Mouse (Mus musculus) embryonic facial prominence, embryonic 15.5 days (tissue): Measurements from ENCODE around the gene Snrnp70. TPM values are rescaled to one million over a fixed set of nuclear protein-coding genes. Genes with fewer than 3 reads are reported as not detected.

Experiments
- ATAC-seq: fragments of 200-750 bp; cut with Nextera tagmentation; 2 replicates; pipeline ENCODE4 v1.8.0; 2017; ENCODE audit warnings: low read depth, moderate TSS enrichment; ENCODE audit not compliant: insufficient number of reproducible peaks, low FRiP score, low TSS enrichment
- H3K27ac ChIP-seq: fragments of 300-500 bp; sonication (generic); replicated peaks from 2 replicates; pipeline ENCODE4 v1.5.1; 2015; ENCODE audit warnings: mild to moderate bottlenecking, inconsistent platforms
- H3K27me3 ChIP-seq: fragments of 300-500 bp; sonication (generic); 2 replicates; pipeline ENCODE4 v1.6.1; 2015; ENCODE audit warnings: inconsistent platforms
- H3K36me3 ChIP-seq: fragments of 300-500 bp; sonication (generic); 2 replicates; pipeline ENCODE4 v1.6.1; 2015; ENCODE audit warnings: mild to moderate bottlenecking, inconsistent platforms
- H3K4me1 ChIP-seq: fragments of 300-500 bp; sonication (generic); 2 replicates; pipeline ENCODE4 v1.6.1; 2015; ENCODE audit warnings: inconsistent platforms
- H3K4me2 ChIP-seq: fragments of 300-500 bp; sonication (generic); replicated peaks from 2 replicates; pipeline ENCODE4 v1.6.1; 2015; ENCODE audit warnings: mild to moderate bottlenecking, inconsistent platforms
- H3K4me3 ChIP-seq: fragments of 300-500 bp; sonication (generic); replicated peaks from 2 replicates; pipeline ENCODE4 v1.5.1; 2015; ENCODE audit warnings: mild to moderate bottlenecking, inconsistent platforms
- H3K9ac ChIP-seq: fragments of 300-500 bp; sonication (generic); 2 replicates; pipeline ENCODE4 v1.6.1; 2015; ENCODE audit warnings: inconsistent platforms
- H3K9me3 ChIP-seq: fragments of 300-500 bp; sonication (generic); replicated peaks from 2 replicates; pipeline ENCODE4 v1.6.1; 2016; ENCODE audit warnings: inconsistent platforms
- WGBS: fragments of 180-500 bp; shearing (Covaris S2); methylation state at CpG from one replicate; pipeline ENCODE4 v1.1.7; 2015; 5-methylcytosine and 5-hydroxymethylcytosine counted together
- polyA plus RNA-seq: library from polyadenylated mRNA; unstranded; fragments of >200 nt; fragmentation: Nextera tagmentation; extraction: Ambion mirVana; gene quantifications from 2 replicates; pipeline ENCODE4 v1.2.1, GENCODE M21; 2015

The Snrnp70 gene
- polyA plus RNA-seq, 1 experiment from 2014 or later = 212 TPM

DNA sequence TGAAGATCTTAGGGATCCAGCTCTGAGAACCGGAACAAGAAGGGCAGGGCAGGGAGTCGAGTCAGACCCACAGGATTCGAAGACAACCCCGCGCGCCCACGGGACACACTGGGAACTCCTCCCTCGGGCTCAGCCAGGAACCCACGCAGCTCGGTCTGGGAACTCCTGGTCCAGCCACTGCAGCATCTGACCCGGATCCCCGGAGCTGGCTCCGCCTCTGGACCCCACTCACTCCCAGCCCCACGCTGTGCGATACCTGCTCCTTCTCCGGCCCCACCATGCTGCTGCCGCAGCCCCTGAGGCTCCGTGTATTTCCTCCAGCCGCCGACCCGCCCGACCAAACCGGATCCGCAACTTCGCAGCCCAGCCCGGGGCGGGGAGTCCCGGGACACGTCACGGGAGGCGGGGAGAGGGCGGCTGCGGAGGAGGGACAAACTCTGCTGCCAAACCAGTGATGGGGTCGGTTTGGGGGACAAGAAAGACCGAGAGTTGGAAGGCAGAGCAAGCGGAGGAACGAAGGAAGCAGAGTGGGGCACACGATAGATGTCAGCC is 62.0 kb downstream of the Snrnp70 start, which contains the start of gene Trpm4:
TSS of gene Trpm4 (minus strand) at position 350 of the 552 bp plus-strand sequence.
- Histone ChIP-seq H3K4me1 (peaks cover 45% of the 10 kb centered on the region), H3K9me3 (no peaks in the 10 kb centered on the region), H3K9ac (peak within 1 kb of the TSS; percentile 73), H3K27ac (peak within 1 kb of the TSS; percentile 95), H3K36me3 (no peaks in the 10 kb centered on the region), H3K4me2 (peak within 1 kb of the TSS; percentile 91), H3K4me3 (peak within 1 kb of the TSS; percentile 77), H3K27me3 (no peaks in the 10 kb centered on the region)
- WGBS = under 1% methylated on average over 38 of the region's 38 CpGs
- ATAC-seq = peak; percentile 81

DNA sequence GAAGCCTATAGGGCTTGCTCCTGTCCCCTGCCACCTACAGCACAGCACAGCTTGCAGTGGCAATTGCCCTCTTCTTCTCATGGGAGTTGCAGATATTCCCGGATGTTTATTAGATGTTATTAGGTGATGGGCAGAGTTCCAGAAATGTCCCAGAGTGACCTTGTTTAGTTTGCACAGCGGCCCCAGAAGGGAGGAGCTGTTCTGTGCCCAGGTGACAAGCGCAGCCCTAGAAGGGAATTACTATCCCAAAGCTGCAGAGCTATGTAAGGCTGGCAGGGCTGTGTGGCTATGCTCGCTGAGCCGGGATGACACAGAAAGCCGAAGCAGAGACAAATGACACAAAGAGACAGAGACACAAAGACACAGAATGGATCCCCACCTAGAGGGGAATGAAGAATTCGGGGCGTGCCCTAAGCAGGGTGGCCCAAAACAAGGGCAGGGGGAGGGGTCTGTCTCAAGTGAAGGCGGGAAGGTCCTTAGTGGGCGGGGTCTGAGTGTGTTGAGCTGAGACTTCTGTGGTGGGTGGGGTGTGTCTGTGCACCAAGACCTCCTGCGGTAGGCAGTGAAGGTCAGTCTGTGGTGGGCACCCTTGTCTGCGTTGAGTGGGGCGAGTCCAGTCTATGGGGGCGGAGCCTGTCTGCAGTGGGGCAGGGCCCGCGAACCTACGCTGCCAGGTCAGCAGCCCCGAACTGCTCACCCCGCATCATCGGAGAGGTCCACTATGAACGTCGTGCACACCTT is 62.7 kb downstream of the Snrnp70 start:
- ATAC-seq = peak; percentile 69
- 3% methylated on average over 22 of the region's 22 CpGs for WGBS
- H3K27ac ChIP-seq = peak overlapping the region; percentile 95

DNA sequence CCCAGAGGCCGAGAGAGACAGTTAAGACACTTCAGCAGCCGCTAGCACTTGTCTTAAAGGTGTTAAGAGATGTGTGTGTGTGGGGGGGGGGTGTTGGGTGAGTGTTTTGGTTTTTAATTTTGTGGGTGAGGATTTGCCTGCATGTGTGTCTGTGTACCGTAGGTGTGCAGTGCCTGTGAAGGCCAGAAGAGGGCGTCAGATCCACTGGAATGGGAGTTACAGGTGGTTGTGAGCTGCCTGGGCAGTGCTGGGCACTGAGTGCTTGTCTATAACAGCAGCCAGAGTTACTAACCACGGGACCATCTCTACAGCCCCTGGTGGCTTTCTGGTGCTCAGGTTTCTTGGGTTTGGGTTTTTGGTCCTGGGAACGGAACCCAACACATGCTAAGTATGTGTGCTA is 64.0 kb downstream of the Snrnp70 start:
- WGBS = 77% methylated on average over 6 of the region's 6 CpGs
- ATAC-seq = no peak
- Histone ChIP-seq H3K36me3 (peaks cover 7% of the 10 kb centered on the region), H3K4me1 (peaks cover 31% of the 10 kb centered on the region), H3K9me3 (no peaks in the 10 kb centered on the region), H3K4me2 (no peak overlapping the region), H3K9ac (no peak overlapping the region), H3K27me3 (no peaks in the 10 kb centered on the region), H3K4me3 (no peak overlapping the region), H3K27ac (no peak overlapping the region)

More for the DNA sequence above, 62.7 kb downstream of the Snrnp70 start:
- no peaks in the 10 kb centered on the region for H3K9me3 ChIP-seq
- peak overlapping the region; percentile 73 for H3K9ac ChIP-seq
- no peaks in the 10 kb centered on the region for H3K27me3 ChIP-seq
- peak overlapping the region; percentile 91 for H3K4me2 ChIP-seq
- peak overlapping the region; percentile 77 for H3K4me3 ChIP-seq
- no peaks in the 10 kb centered on the region for H3K36me3 ChIP-seq
- peaks cover 38% of the 10 kb centered on the region for H3K4me1 ChIP-seq

- Histone ChIP-seq H3K27ac (0 out of 2 replicates have a peak overlapping the region, but pooled peaks have one; percentile 44), H3K27me3 (no peaks in the 10 kb centered on the region), H3K9me3 (0 out of 2 replicates have a peak, but pooled peaks cover 4% of the 10 kb centered on the region), H3K36me3 (peaks cover 24% of the 10 kb centered on the region), H3K4me1 (peaks cover 17% of the 10 kb centered on the region), H3K4me2 (no peak overlapping the region), H3K4me3 (no peak overlapping the region), H3K9ac (no peak overlapping the region)
- ATAC-seq = no peak
- WGBS = 69% methylated on average over 13 of the region's 13 CpGs
These were observed 66.6 kb downstream of the Snrnp70 start for GRCm38 (mm10) chr7:45328841-45329475.

Other genes with a start within 250 kb of the Snrnp70 start
- 81.2 and 87.5 TPM in 2 replicates for gene Pih1d1, start 241.4 kb downstream of the Snrnp70 start, polyA plus RNA-seq
- gene Aldh16a1, start 241.2 kb downstream of the Snrnp70 start, polyA plus RNA-seq = 43.7 and 47.1 TPM in 2 replicates
- gene Slc17a7, start 231.8 kb downstream of the Snrnp70 start, polyA plus RNA-seq = 0.33 and 0.39 TPM in 2 replicates
- gene Gfy, start 216.2 kb downstream of the Snrnp70 start, polyA plus RNA-seq = 5.5 and 13.4 TPM in 2 replicates
- not detected in 2 replicates for gene Pth2, start 214.7 kb downstream of the Snrnp70 start, polyA plus RNA-seq
- gene Ccdc155, start 190.8 kb downstream of the Snrnp70 start, polyA plus RNA-seq = 1.00 and 1.1 TPM in 2 replicates
- gene Dkkl1, start 183.6 kb downstream of the Snrnp70 start, polyA plus RNA-seq = 30.7 and 38.5 TPM in 2 replicates
- 141 and 148 TPM in 2 replicates for gene Tead2, start 180.0 kb downstream of the Snrnp70 start, polyA plus RNA-seq
- gene Cd37, start 156.6 kb downstream of the Snrnp70 start, polyA plus RNA-seq = 4.8 and 4.9 TPM in 2 replicates
- 0.13 and 0.27 TPM in 2 replicates for gene Slc6a16, start 154.7 kb downstream of the Snrnp70 start, polyA plus RNA-seq
- not detected in 2 replicates for gene Slc6a21, start 118.2 kb downstream of the Snrnp70 start, polyA plus RNA-seq
- 21.9 and 23.9 TPM in 2 replicates for gene Trpm4, start 62.0 kb downstream of the Snrnp70 start, polyA plus RNA-seq
- gene Hrc, start 60.5 kb downstream of the Snrnp70 start, polyA plus RNA-seq = 8.7 and 10.6 TPM in 2 replicates
- gene Ppfia3, start 28.7 kb downstream of the Snrnp70 start, polyA plus RNA-seq = 8.5 and 10.1 TPM in 2 replicates
- 3.8 and 4.0 TPM in 2 replicates for gene Lin7b, start 25.2 kb downstream of the Snrnp70 start, polyA plus RNA-seq
- gene Kcna7, start 9.9 kb upstream of the Snrnp70 start, polyA plus RNA-seq = 0.22 and 0.36 TPM in 2 replicates
- 3.7 and 4.9 TPM in 2 replicates for gene Ntf5, start 18.0 kb upstream of the Snrnp70 start, polyA plus RNA-seq
- gene Lhb, start 25.1 kb upstream of the Snrnp70 start, polyA plus RNA-seq = 2.0 and 4.8 TPM in 2 replicates
- 40.6 and 42.0 TPM in 2 replicates for gene Gys1, start 39.1 kb upstream of the Snrnp70 start, polyA plus RNA-seq
- 146 and 159 TPM in 2 replicates for gene Ruvbl2, start 42.4 kb upstream of the Snrnp70 start, polyA plus RNA-seq
- 4,629 and 4,755 TPM in 2 replicates for gene Ftl1, start 64.1 kb upstream of the Snrnp70 start, polyA plus RNA-seq
- 156 and 158 TPM in 2 replicates for gene Bax, start 71.2 kb upstream of the Snrnp70 start, polyA plus RNA-seq
- 1.1 and 1.8 TPM in 2 replicates for gene Tulp2, start 86.1 kb upstream of the Snrnp70 start, polyA plus RNA-seq
- gene Gm45808, start 91.1 kb upstream of the Snrnp70 start, polyA plus RNA-seq = not detected in 2 replicates
- gene Dhdh, start 93.1 kb upstream of the Snrnp70 start, polyA plus RNA-seq = 4.4 and 5.1 TPM in 2 replicates
- gene Nucb1, start 114.7 kb upstream of the Snrnp70 start, polyA plus RNA-seq = 258 and 262 TPM in 2 replicates
- gene Ppp1r15a, start 130.5 kb upstream of the Snrnp70 start, polyA plus RNA-seq = 27.5 and 29.6 TPM in 2 replicates
- 7.5 and 7.6 TPM in 2 replicates for gene Plekha4, start 130.6 kb upstream of the Snrnp70 start, polyA plus RNA-seq
- gene Hsd17b14, start 159.2 kb upstream of the Snrnp70 start, polyA plus RNA-seq = 2.1 and 3.3 TPM in 2 replicates
- 63.0 and 65.1 TPM in 2 replicates for gene Bcat2, start 174.4 kb upstream of the Snrnp70 start, polyA plus RNA-seq
- 0.95 and 1.2 TPM in 2 replicates for gene Fgf21, start 219.7 kb upstream of the Snrnp70 start, polyA plus RNA-seq
- gene Fut1, start 221.5 kb upstream of the Snrnp70 start, polyA plus RNA-seq = 4.8 and 5.3 TPM in 2 replicates
- gene Izumo1, start 226.1 kb upstream of the Snrnp70 start, polyA plus RNA-seq = 0.38 and 0.41 TPM in 2 replicates
- 14.5 and 15.3 TPM in 2 replicates for gene Rasip1, start 231.7 kb upstream of the Snrnp70 start, polyA plus RNA-seq
- 20.0 and 21.4 TPM in 2 replicates for gene Mamstr, start 244.2 kb upstream of the Snrnp70 start, polyA plus RNA-seq